Mouse (Mus musculus): ENCODE measurements at regions not wholly inside any gene's neighbourhood (a gene's known extent, or its start where the extent isn't known, plus 50 kb on each side); places are given as distances from the start of the nearest gene placed in this dataset.

GRCm38 (mm10) chr19:26445309-26445708 lies 159.5 kb upstream of the Smarca2 start:
- H3K9ac ChIP-seq (replicated peaks), result no peak overlapping the region
- ATAC-seq, result no peak
- no peak overlapping the region for H3K4me2 ChIP-seq (replicated peaks)
- no peak overlapping the region for H3K4me3 ChIP-seq (replicated peaks)
- H3K9me3 ChIP-seq, result no peaks in the 10 kb centered on the region
- 86% methylated on average over 4 of the region's 4 CpGs for WGBS
- H3K36me3 ChIP-seq, result no peaks in the 10 kb centered on the region
- no peak overlapping the region for H3K27ac ChIP-seq
- H3K4me1 ChIP-seq (replicated peaks), result no peaks in the 10 kb centered on the region
- no peaks in the 10 kb centered on the region for H3K27me3 ChIP-seq

DNA sequence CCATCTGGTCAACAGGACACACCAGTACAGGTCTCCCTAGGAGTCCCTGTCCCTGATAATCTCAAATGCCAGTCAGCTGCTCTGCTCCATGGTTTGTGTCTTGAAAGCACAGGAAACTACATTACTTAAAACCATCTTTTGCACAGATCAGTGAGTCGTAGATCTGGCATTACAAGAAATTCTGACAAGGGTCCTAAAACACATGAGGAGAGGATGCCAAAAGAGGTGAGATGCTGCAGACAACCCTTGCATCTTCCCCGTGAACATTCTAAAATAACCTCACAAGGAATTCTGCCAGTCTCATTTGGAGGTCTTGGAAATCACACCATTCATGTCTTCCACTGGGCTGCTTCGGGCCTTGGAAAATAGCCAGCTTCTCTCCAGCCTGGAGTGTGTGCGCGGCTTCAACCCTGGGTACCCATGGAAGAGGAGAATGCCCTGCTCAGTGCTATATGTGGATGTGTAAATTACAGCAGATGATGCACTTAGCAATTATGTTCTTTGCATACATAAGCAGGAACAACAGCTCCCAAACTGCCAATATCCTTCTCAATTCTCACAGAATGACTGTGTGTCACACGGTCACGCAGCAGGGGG lies 157.3 kb upstream of the Smarca2 start:
- no peaks in the 10 kb centered on the region for H3K4me1 ChIP-seq (replicated peaks)
- WGBS, result 85% methylated on average over 7 of the region's 7 CpGs
- H3K9ac ChIP-seq (replicated peaks), result no peak overlapping the region
- H3K4me3 ChIP-seq (replicated peaks), result no peak overlapping the region
- ATAC-seq, result no peak
- no peaks in the 10 kb centered on the region for H3K27me3 ChIP-seq
- no peaks in the 10 kb centered on the region for H3K36me3 ChIP-seq
- no peak overlapping the region for H3K4me2 ChIP-seq (replicated peaks)
- no peak overlapping the region for H3K27ac ChIP-seq
- no peaks in the 10 kb centered on the region for H3K9me3 ChIP-seq

DNA sequence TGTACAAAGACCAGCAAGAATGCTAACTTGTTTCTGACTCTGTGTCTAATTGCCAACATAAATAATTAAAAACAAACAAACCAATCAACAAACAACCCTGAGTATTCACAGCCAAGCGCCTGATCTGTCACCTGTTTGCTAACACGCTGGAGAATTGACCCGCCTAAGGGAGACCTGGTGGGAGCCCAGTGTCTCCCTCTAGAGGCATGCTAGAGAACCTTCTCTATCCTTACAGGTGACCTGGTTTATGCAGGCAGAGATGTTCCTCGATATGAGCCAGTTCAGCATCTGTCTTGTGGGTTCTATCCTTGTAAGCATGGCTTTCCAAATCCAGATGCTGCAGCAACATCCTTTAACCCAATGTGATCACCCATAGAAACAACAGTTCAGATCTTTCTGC lies 143.1 kb upstream of the Smarca2 start:
- WGBS, result 52% methylated on average over 4 of the region's 4 CpGs
- no peak for ATAC-seq
- H3K27ac ChIP-seq, result no peak overlapping the region

GRCm38 (mm10) chr19:26465228-26465627 lies 139.6 kb upstream of the Smarca2 start:
- H3K4me3 ChIP-seq (replicated peaks), result no peak overlapping the region
- ATAC-seq, result 0 out of 2 replicates have a peak, but pooled peaks have one; percentile 41
- no peak overlapping the region for H3K9ac ChIP-seq (replicated peaks)
- H3K4me1 ChIP-seq (replicated peaks), result peaks cover 19% of the 10 kb centered on the region
- H3K36me3 ChIP-seq, result no peaks in the 10 kb centered on the region
- no peak overlapping the region for H3K27ac ChIP-seq
- H3K9me3 ChIP-seq, result no peaks in the 10 kb centered on the region
- 52% methylated on average over 2 of the region's 2 CpGs for WGBS
- no peaks in the 10 kb centered on the region for H3K27me3 ChIP-seq
- no peak overlapping the region for H3K4me2 ChIP-seq (replicated peaks)

More for the DNA sequence above, 143.1 kb upstream of the Smarca2 start:
- no peaks in the 10 kb centered on the region for H3K36me3 ChIP-seq
- H3K4me3 ChIP-seq (replicated peaks), result no peak overlapping the region
- no peaks in the 10 kb centered on the region for H3K27me3 ChIP-seq
- no peak overlapping the region for H3K4me2 ChIP-seq (replicated peaks)
- H3K4me1 ChIP-seq (replicated peaks), result peaks cover 6% of the 10 kb centered on the region
- H3K9me3 ChIP-seq, result no peaks in the 10 kb centered on the region
- H3K9ac ChIP-seq (replicated peaks), result no peak overlapping the region

GRCm38 (mm10) chr19:26466244-26466643 lies 138.6 kb upstream of the Smarca2 start:
- Histone ChIP-seq H3K36me3 (no peaks in the 10 kb centered on the region), H3K9ac (replicated peaks) (no peak overlapping the region), H3K27ac (no peak overlapping the region), H3K27me3 (no peaks in the 10 kb centered on the region), H3K4me2 (replicated peaks) (no peak overlapping the region), H3K4me3 (replicated peaks) (no peak overlapping the region), H3K9me3 (no peaks in the 10 kb centered on the region), H3K4me1 (replicated peaks) (peaks cover 19% of the 10 kb centered on the region)
- ATAC-seq, result no peak
- 77% methylated on average over 4 of the region's 4 CpGs for WGBS

DNA sequence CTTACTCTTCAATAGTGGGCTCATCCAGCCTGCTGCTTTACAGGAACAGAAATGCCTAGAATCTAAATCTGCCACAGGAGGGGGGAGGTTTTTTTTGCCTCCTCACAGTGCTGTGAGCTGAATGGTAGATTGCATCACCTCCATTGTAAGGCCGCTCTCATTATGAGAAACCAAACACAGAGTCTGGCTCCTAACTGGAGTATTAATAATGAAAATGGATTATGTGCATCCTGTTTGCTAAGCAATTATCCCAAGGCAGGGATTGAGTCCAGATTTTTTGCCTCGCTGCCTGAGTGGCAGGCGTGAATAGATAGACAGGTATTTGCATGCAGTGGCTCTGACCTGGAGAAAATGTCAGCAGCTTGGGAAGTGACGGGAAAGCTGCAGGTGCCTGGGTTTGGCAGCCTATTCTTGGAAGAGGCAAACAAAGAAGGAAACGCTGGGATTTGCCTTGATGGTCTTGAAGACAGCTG lies 137.6 kb upstream of the Smarca2 start:
- H3K27me3 ChIP-seq, result no peaks in the 10 kb centered on the region
- H3K9me3 ChIP-seq, result no peaks in the 10 kb centered on the region
- 16% methylated on average over 5 of the region's 5 CpGs for WGBS
- 0 out of 2 replicates have a peak overlapping the region, but pooled peaks have one; percentile 14 for H3K9ac ChIP-seq (replicated peaks)
- H3K4me3 ChIP-seq (replicated peaks), result no peak overlapping the region
- H3K27ac ChIP-seq, result peak overlapping the region; percentile 49
- peaks cover 19% of the 10 kb centered on the region for H3K4me1 ChIP-seq (replicated peaks)
- H3K4me2 ChIP-seq (replicated peaks), result peak overlapping the region; percentile 1; the same call in 1 of the 2 replicates
- no peaks in the 10 kb centered on the region for H3K36me3 ChIP-seq
- ATAC-seq, result peak; percentile 69

DNA sequence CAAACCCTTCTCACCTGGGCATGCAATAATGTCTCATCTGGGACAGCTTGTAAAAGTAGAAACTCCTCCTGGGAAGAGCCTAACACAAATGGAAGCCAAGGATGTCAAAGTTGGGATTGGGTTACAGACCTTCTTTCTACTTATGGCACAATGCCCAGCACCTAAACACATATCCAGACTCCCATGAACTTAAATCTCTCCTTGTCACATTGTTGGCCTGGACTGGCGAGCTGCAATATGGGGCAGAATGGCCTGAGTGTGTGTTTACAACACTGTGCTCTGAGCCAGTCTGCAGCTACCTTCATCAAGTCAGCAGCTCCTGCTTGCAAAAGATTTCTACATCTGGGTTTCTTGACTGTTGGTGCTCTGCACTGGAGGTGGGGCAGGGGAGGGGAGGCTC lies 132.2 kb upstream of the Smarca2 start:
- H3K27ac ChIP-seq, result no peak overlapping the region
- H3K4me3 ChIP-seq (replicated peaks), result no peak overlapping the region
- no peaks in the 10 kb centered on the region for H3K9me3 ChIP-seq
- no peak overlapping the region for H3K9ac ChIP-seq (replicated peaks)
- H3K36me3 ChIP-seq, result no peaks in the 10 kb centered on the region
- no peak overlapping the region for H3K4me2 ChIP-seq (replicated peaks)
- H3K4me1 ChIP-seq (replicated peaks), result peaks cover 13% of the 10 kb centered on the region
- H3K27me3 ChIP-seq, result 0 out of 2 replicates have a peak, but pooled peaks cover 3% of the 10 kb centered on the region
- 84% methylated on average over 1 of the region's 1 CpGs for WGBS
- ATAC-seq, result no peak

DNA sequence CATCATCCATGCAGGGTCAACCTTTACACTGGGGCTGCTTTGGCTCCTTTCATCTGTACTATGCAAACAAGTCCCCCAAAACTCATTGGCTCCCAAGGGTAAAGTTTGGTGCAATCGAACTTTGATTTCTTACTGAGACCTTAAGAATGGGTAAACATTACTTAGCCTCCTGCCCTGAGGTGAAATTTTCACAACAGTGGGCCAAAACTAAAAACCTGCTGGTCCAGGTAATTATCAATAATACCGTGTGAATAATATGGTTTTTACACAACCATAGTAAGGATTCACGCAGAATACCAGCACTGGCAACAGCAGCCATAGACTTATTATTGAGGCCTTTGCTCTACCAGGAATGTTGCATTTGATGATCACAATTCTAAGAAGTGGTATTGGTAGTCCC lies 131.6 kb upstream of the Smarca2 start:
- 0 out of 2 replicates have a peak, but pooled peaks cover 3% of the 10 kb centered on the region for H3K27me3 ChIP-seq
- no peak for ATAC-seq
- H3K4me2 ChIP-seq (replicated peaks), result no peak overlapping the region
- H3K27ac ChIP-seq, result no peak overlapping the region
- H3K36me3 ChIP-seq, result no peaks in the 10 kb centered on the region
- peaks cover 15% of the 10 kb centered on the region for H3K4me1 ChIP-seq (replicated peaks)
- no peaks in the 10 kb centered on the region for H3K9me3 ChIP-seq
- 90% methylated on average over 3 of the region's 3 CpGs for WGBS
- no peak overlapping the region for H3K4me3 ChIP-seq (replicated peaks)
- no peak overlapping the region for H3K9ac ChIP-seq (replicated peaks)

GRCm38 (mm10) chr19:26475197-26475596 lies 129.7 kb upstream of the Smarca2 start:
- Histone ChIP-seq H3K27me3 (0 out of 2 replicates have a peak, but pooled peaks cover 3% of the 10 kb centered on the region), H3K4me1 (replicated peaks) (peaks cover 18% of the 10 kb centered on the region), H3K4me3 (replicated peaks) (no peak overlapping the region), H3K36me3 (no peaks in the 10 kb centered on the region), H3K27ac (no peak overlapping the region), H3K9ac (replicated peaks) (no peak overlapping the region), H3K9me3 (no peaks in the 10 kb centered on the region), H3K4me2 (replicated peaks) (no peak overlapping the region)
- no peak for ATAC-seq
- 62% methylated on average over 2 of the region's 2 CpGs for WGBS

DNA sequence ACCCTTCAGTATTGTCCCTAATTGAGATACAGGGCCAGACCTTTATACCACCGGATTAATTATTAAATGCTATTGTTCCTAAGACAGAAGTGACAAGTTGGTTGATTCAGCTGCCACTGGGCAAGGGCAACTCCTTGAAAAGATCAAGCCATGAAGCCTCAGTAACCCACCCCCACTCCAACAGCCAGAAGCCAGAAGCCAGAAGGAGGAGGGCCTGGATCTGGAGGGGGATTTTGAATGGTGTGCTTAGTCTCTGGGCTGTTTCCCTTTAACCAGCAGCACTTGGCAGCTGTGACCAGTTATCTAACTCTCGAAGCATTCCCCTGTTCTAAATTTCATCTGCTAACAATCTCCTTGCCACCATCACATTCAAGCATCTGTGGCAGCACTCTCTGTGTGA lies 129.1 kb upstream of the Smarca2 start:
- ATAC-seq, result no peak

GRCm38 (mm10) chr19:26478055-26478737 lies 126.7 kb upstream of the Smarca2 start:
- Histone ChIP-seq H3K27me3 (0 out of 2 replicates have a peak, but pooled peaks cover 3% of the 10 kb centered on the region), H3K4me1 (replicated peaks) (peaks cover 18% of the 10 kb centered on the region), H3K9ac (replicated peaks) (no peak overlapping the region), H3K9me3 (no peaks in the 10 kb centered on the region), H3K27ac (no peak overlapping the region), H3K36me3 (no peaks in the 10 kb centered on the region), H3K4me3 (replicated peaks) (no peak overlapping the region), H3K4me2 (replicated peaks) (peak overlapping the region; percentile 29)
- 17% methylated on average over 16 of the region's 16 CpGs for WGBS
- peak; percentile 60; the same call in 1 of the 2 replicates for ATAC-seq

More for the DNA sequence above, 129.1 kb upstream of the Smarca2 start:
- H3K27me3 ChIP-seq, result 0 out of 2 replicates have a peak, but pooled peaks cover 3% of the 10 kb centered on the region
- no peak overlapping the region for H3K9ac ChIP-seq (replicated peaks)
- no peak overlapping the region for H3K4me3 ChIP-seq (replicated peaks)
- H3K4me1 ChIP-seq (replicated peaks), result peaks cover 18% of the 10 kb centered on the region
- no peaks in the 10 kb centered on the region for H3K36me3 ChIP-seq
- H3K4me2 ChIP-seq (replicated peaks), result no peak overlapping the region
- 27% methylated on average over 2 of the region's 2 CpGs for WGBS
- H3K27ac ChIP-seq, result no peak overlapping the region
- no peaks in the 10 kb centered on the region for H3K9me3 ChIP-seq

DNA sequence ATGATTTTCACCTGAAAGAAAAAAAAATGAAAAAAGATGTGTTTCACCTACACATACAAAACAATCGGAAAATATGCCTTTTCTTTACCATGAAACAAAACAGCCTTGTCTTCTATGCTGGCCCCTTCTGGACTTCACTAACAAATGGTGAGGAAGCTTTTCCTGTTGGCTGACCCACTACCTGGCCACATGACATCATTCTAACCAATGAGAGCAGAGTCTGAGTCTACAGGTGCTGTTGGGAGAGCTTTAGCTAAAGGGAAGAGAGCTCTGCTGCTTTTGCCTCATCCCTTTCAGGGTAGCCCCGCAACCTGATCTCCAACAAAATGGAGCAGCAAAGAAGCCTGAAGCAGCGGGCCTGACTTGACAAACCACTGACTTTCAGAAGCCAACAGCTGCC lies 120.5 kb upstream of the Smarca2 start:
- ATAC-seq, result no peak
- 84% methylated on average over 3 of the region's 3 CpGs for WGBS
- Histone ChIP-seq H3K27me3 (no peaks in the 10 kb centered on the region), H3K36me3 (no peaks in the 10 kb centered on the region), H3K27ac (no peak overlapping the region), H3K9ac (replicated peaks) (no peak overlapping the region), H3K4me2 (replicated peaks) (no peak overlapping the region), H3K9me3 (no peaks in the 10 kb centered on the region), H3K4me1 (replicated peaks) (no peaks in the 10 kb centered on the region), H3K4me3 (replicated peaks) (no peak overlapping the region)

Measured in midbrain, embryonic 13.5 days (tissue).